Mouse (Mus musculus): ENCODE data around the gene Lgi4.

Gene Lgi4

GRCm38 (mm10) chr7:31077885-31078445, 18.8 kb downstream of the Lgi4 start:
- no peak for DNase-seq (ENCODE audit: low spot score)

GRCm38 (mm10) chr7:31079670-31080069, 20.5 kb downstream of the Lgi4 start:
- DNase-seq (ENCODE audit: low spot score) = no peak

GRCm38 (mm10) chr7:31080611-31081010, 21.5 kb downstream of the Lgi4 start:
- no peak for DNase-seq (ENCODE audit: low spot score)

- no peak for DNase-seq (ENCODE audit: low spot score)
Observed at GRCm38 (mm10) chr7:31081106-31081505, 22.0 kb downstream of the Lgi4 start.

GRCm38 (mm10) chr7:31082106-31082505, 23.0 kb downstream of the Lgi4 start:
- DNase-seq (ENCODE audit: low spot score) = no peak

- peak; percentile 50 for DNase-seq (ENCODE audit: low spot score)
Observed at GRCm38 (mm10) chr7:31082831-31083588, 23.9 kb downstream of the Lgi4 start.

GRCm38 (mm10) chr7:31084140-31084539, 25.0 kb downstream of the Lgi4 start:
- DNase-seq (ENCODE audit: low spot score) = no peak

GRCm38 (mm10) chr7:31085171-31085570, 26.0 kb downstream of the Lgi4 start:
- no peak for DNase-seq (ENCODE audit: low spot score)

- DNase-seq (ENCODE audit: low spot score) = no peak
Observed at GRCm38 (mm10) chr7:31086175-31086755, 27.1 kb downstream of the Lgi4 start.

- no peak for DNase-seq (ENCODE audit: low spot score)
Observed at GRCm38 (mm10) chr7:31087262-31087661, 28.1 kb downstream of the Lgi4 start.

GRCm38 (mm10) chr7:31088206-31088605, 29.1 kb downstream of the Lgi4 start:
- DNase-seq (ENCODE audit: low spot score) = no peak

- DNase-seq (ENCODE audit: low spot score) = no peak
Observed at GRCm38 (mm10) chr7:31089721-31090120, 30.6 kb downstream of the Lgi4 start.

- no peak for DNase-seq (ENCODE audit: low spot score)
Observed at GRCm38 (mm10) chr7:31094774-31095501, 35.8 kb downstream of the Lgi4 start.

GRCm38 (mm10) chr7:31096892-31097564, 37.9 kb downstream of the Lgi4 start:
- DNase-seq (ENCODE audit: low spot score) = no peak

- peak; percentile 87 for DNase-seq (ENCODE audit: low spot score)
Observed at GRCm38 (mm10) chr7:31097583-31098248, 38.6 kb downstream of the Lgi4 start.

GRCm38 (mm10) chr7:31098697-31099611, 39.8 kb downstream of the Lgi4 start:
- peak; percentile 52 for DNase-seq (ENCODE audit: low spot score)

GRCm38 (mm10) chr7:31099612-31099982, 40.5 kb downstream of the Lgi4 start:
- no peak for DNase-seq (ENCODE audit: low spot score)

- DNase-seq (ENCODE audit: low spot score) = no peak
Observed at GRCm38 (mm10) chr7:31100786-31101185, 41.6 kb downstream of the Lgi4 start.

- DNase-seq (ENCODE audit: low spot score) = no peak
Observed at GRCm38 (mm10) chr7:31105061-31105768, 46.1 kb downstream of the Lgi4 start.

GRCm38 (mm10) chr7:31106166-31106565, 47.0 kb downstream of the Lgi4 start:
- DNase-seq (ENCODE audit: low spot score) = no peak

Measured in testis, postnatal 14 days (tissue).